Mouse (Mus musculus): ENCODE results near the gene F9.
"Not testable (repeated sequence)": the region's sequence is repeated elsewhere in the genome, so short reads cannot be mapped to it uniquely, and the experiment has no call there.

Gene F9

GRCm38 (mm10) chrX:59999221-60000083 is at the start of gene F9:
Gene F9 (plus strand): TSS chrX:59999464.
- DNase-seq (ENCODE audit: low spot score in 2 of 2) = no peak

- not testable (repeated sequence) for DNase-seq (ENCODE audit: low spot score in 2 of 2)
These were observed 29.5 kb upstream of the F9 start for GRCm38 (mm10) chrX:59969767-59970166.

GRCm38 (mm10) chrX:60000084-60000443 is 800 bp downstream of the F9 start:
- no peak for DNase-seq (ENCODE audit: low spot score in 2 of 2)

GRCm38 (mm10) chrX:60001461-60001860 is 2.2 kb downstream of the F9 start:
- DNase-seq (ENCODE audit: low spot score in 2 of 2) = no peak

GRCm38 (mm10) chrX:60013084-60013676 is 13.9 kb downstream of the F9 start:
- no peak for DNase-seq (ENCODE audit: low spot score in 2 of 2)

- no peak for DNase-seq (ENCODE audit: low spot score in 2 of 2)
These were observed 15.3 kb downstream of the F9 start for GRCm38 (mm10) chrX:60014588-60014987.

GRCm38 (mm10) chrX:60021007-60021406 is 21.7 kb downstream of the F9 start:
- DNase-seq (ENCODE audit: low spot score in 2 of 2) = no peak

- DNase-seq (ENCODE audit: low spot score in 2 of 2) = no peak
These were observed 22.3 kb downstream of the F9 start for GRCm38 (mm10) chrX:60021595-60021994.

- no peak for DNase-seq (ENCODE audit: low spot score in 2 of 2)
These were observed 27.4 kb downstream of the F9 start for GRCm38 (mm10) chrX:60026654-60027053.

GRCm38 (mm10) chrX:60054745-60055144 is 55.5 kb downstream of the F9 start:
- DNase-seq (ENCODE audit: low spot score in 2 of 2) = no peak

- no peak for DNase-seq (ENCODE audit: low spot score in 2 of 2)
These were observed 55.9 kb downstream of the F9 start for GRCm38 (mm10) chrX:60055185-60055584.

GRCm38 (mm10) chrX:60075359-60075758 is 76.1 kb downstream of the F9 start:
- no peak for DNase-seq (ENCODE audit: low spot score in 2 of 2)

Data from urinary bladder, postnatal 4 days (tissue).